In the genomic region with DNA sequence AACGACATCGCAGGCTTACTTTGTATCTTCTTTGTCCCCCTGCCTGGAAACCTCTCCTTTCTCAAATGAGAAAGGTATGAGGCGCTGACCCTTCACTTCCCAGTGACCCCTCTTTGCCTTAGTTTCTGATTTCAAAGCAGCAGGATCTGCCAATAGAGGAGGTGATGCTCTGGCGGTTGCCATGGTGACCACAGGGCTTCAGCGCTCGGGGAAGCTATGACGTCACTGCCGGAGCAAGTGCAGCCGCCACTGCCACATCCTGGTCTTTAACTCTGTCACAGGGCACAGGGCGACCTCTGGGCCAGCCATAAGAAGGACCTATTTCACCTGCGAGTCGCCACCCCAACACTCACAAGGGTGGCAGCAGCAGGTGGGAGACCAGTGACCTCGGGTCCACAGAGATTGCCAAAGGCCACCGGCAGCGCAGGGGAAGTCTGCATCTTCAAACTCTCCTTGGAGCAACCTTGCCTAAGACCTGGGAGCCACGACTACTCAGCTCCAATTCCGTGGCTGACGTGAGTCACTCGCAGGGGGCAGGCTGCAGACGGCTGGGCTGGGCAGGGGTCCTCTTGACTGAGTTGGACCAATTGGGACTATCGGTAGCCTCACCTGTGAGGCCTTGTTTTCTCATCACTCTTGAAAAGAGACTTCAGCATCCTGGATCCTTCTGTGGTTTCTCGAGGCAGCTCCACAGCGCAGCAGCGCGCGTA, we compare ENCODE assay signal across 8 mouse cellular contexts. TPM values are rescaled to one million over a fixed set of nuclear protein-coding genes. Genes with fewer than 3 reads are reported as not detected.
A peak's percentile ranks its signal among the peaks of the same experiment; 100 is the strongest.
DNase-seq lines count a peak whose midpoint lies in the region; TF ChIP-seq lines count a peak whose summit lies in the region.

A gene (plus strand): TSS at position 228 of the 710 bp plus-strand sequence.

- no peak for TF ChIP-seq CTCF in testis, adult 2 months (IDR thresholded peaks at IDR 0.05; ENCODE audit: control insufficient read depth, insufficient read depth, insufficient replicate concordance, low read depth, low read length)

- TF ChIP-seq POLR2A in testis, adult 2 months (IDR thresholded peaks at IDR 0.05; ENCODE audit: control insufficient read depth, low read depth, low read length) = peak; percentile 56; the same call in 1 of the 2 replicates

- H3K4me3 ChIP-seq in testis, adult 2 months (ENCODE audit: control insufficient read depth, low read depth, low read length) = peak within 1 kb of the TSS; percentile 86

- no peaks in the 10 kb centered on the region for H3K36me3 ChIP-seq in testis, adult 2 months (ENCODE audit: control insufficient read depth, insufficient read depth, low read length)

- peaks cover 7% of the 10 kb centered on the region for H3K4me1 ChIP-seq in testis, adult 2 months (ENCODE audit: control insufficient read depth, insufficient read depth, low read length)

- H3K27ac ChIP-seq in testis, adult 2 months (ENCODE audit: control insufficient read depth, insufficient read depth, low read depth, low read length) = peak within 1 kb of the TSS; percentile 34

- no peaks in the 10 kb centered on the region for H3K27me3 ChIP-seq in testis, adult 2 months (ENCODE audit: control insufficient read depth, insufficient read depth, low read length)

- no peak for DNase-seq in testis, postnatal 14 days (ENCODE audit: low spot score)
- peak; percentile 94 for DNase-seq in embryo, embryonic 10.5 days (ENCODE audit: low spot score)
- DNase-seq in heart, postnatal 4 days = peak; percentile 58
- peak; percentile 87 for DNase-seq in left cerebral cortex, adult 11 months (ENCODE audit: low spot score)
- DNase-seq in mesoderm, embryonic 11.5 days (ENCODE audit: low read depth, low spot score) = peak; percentile 92
- DNase-seq in right cerebral cortex, postnatal 36 days (ENCODE audit: low spot score in 2 of 2) = peak; percentile 89 to 92
- DNase-seq in urinary bladder, postnatal 4 days (ENCODE audit: low spot score in 2 of 2) = no peak

RNA-seq across cellular contexts. Expression of the gene that starts here (rescaled TPM):
- 1.8 and 2.4 TPM in 2 replicates for polyA plus RNA-seq in testis, adult 2 months (2012; rRNA removed)
- under 1 TPM in 1 of 2 experiments, not detected in 1; 0.05 TPM for total RNA-seq in heart, postnatal 4 days (2021)

Comparison
In these comparisons a context has a peak if more than half of its experiments do, and no peak if none do; other contexts are left out.
1. Peak in DNase-seq in heart, postnatal 4 days; RNA of the gene not detected or under 1 TPM.
2. DNase-seq: peak in embryo, embryonic 10.5 days (single experiment), left cerebral cortex, adult 11 months (single experiment), mesoderm, embryonic 11.5 days (single experiment) and right cerebral cortex, postnatal 36 days (2 of 2); none in testis, postnatal 14 days (single experiment) and urinary bladder, postnatal 4 days (0 of 2).